Mouse (Mus musculus): Measurements from ENCODE around the gene Npas3. TPM values are rescaled to one million over a fixed set of nuclear protein-coding genes. Genes with fewer than 3 reads are reported as not detected.

Gene Npas3
- polyA plus RNA-seq, 1 experiment: 0.04 TPM

GRCm38 (mm10) chr12:53860176-53860575 lies 611.7 kb downstream of the Npas3 start:
- Histone ChIP-seq H3K4me3 (ENCODE audit: control insufficient read depth, insufficient read depth, low read length) (no peak overlapping the region), H3K27me3 (ENCODE audit: control insufficient read depth, insufficient read depth, low read length) (no peaks in the 10 kb centered on the region), H3K27ac (ENCODE audit: control insufficient read depth, insufficient read depth, low read length) (no peak overlapping the region), H3K36me3 (ENCODE audit: control insufficient read depth, insufficient read depth, low read length) (no peaks in the 10 kb centered on the region), H3K4me1 (replicated peaks; ENCODE audit: control insufficient read depth, insufficient read depth, low read length) (no peaks in the 10 kb centered on the region)
- TF ChIP-seq CTCF (IDR thresholded peaks at IDR 0.05; ENCODE audit: borderline replicate concordance, control insufficient read depth, extremely low read depth, insufficient read depth, low read length, poor library complexity) (no peak), POLR2A (IDR thresholded peaks at IDR 0.05; ENCODE audit: control insufficient read depth, extremely low read depth, insufficient read depth, low read length, poor library complexity) (no peak)
- no peak for DNase-seq

- Histone ChIP-seq H3K27me3 (ENCODE audit: control insufficient read depth, insufficient read depth, low read length) (no peaks in the 10 kb centered on the region), H3K27ac (ENCODE audit: control insufficient read depth, insufficient read depth, low read length) (no peak overlapping the region), H3K4me1 (replicated peaks; ENCODE audit: control insufficient read depth, insufficient read depth, low read length) (no peaks in the 10 kb centered on the region), H3K4me3 (ENCODE audit: control insufficient read depth, insufficient read depth, low read length) (no peak overlapping the region), H3K36me3 (ENCODE audit: control insufficient read depth, insufficient read depth, low read length) (no peaks in the 10 kb centered on the region)
- TF ChIP-seq POLR2A (IDR thresholded peaks at IDR 0.05; ENCODE audit: control insufficient read depth, extremely low read depth, insufficient read depth, low read length, poor library complexity) (no peak), CTCF (IDR thresholded peaks at IDR 0.05; ENCODE audit: borderline replicate concordance, control insufficient read depth, extremely low read depth, insufficient read depth, low read length, poor library complexity) (no peak)
- WGBS: 94% methylated on average over 6 of the region's 6 CpGs
- no peak for DNase-seq
These were observed 613.8 kb downstream of the Npas3 start for GRCm38 (mm10) chr12:53862281-53862680.

GRCm38 (mm10) chr12:53864436-53865136 lies 616.1 kb downstream of the Npas3 start:
- Histone ChIP-seq H3K4me3 (ENCODE audit: control insufficient read depth, insufficient read depth, low read length) (no peak overlapping the region), H3K27me3 (ENCODE audit: control insufficient read depth, insufficient read depth, low read length) (no peaks in the 10 kb centered on the region), H3K27ac (ENCODE audit: control insufficient read depth, insufficient read depth, low read length) (no peak overlapping the region), H3K4me1 (replicated peaks; ENCODE audit: control insufficient read depth, insufficient read depth, low read length) (no peaks in the 10 kb centered on the region), H3K36me3 (ENCODE audit: control insufficient read depth, insufficient read depth, low read length) (no peaks in the 10 kb centered on the region)
- WGBS: 92% methylated on average over 5 of the region's 5 CpGs
- no peak for DNase-seq
- TF ChIP-seq CTCF (IDR thresholded peaks at IDR 0.05; ENCODE audit: borderline replicate concordance, control insufficient read depth, extremely low read depth, insufficient read depth, low read length, poor library complexity): no peak
- no peak for TF ChIP-seq POLR2A (IDR thresholded peaks at IDR 0.05; ENCODE audit: control insufficient read depth, extremely low read depth, insufficient read depth, low read length, poor library complexity)

GRCm38 (mm10) chr12:53865691-53866090 lies 617.2 kb downstream of the Npas3 start:
- no peaks in the 10 kb centered on the region for H3K4me1 ChIP-seq (replicated peaks; ENCODE audit: control insufficient read depth, insufficient read depth, low read length)
- H3K4me3 ChIP-seq (ENCODE audit: control insufficient read depth, insufficient read depth, low read length): no peak overlapping the region
- no peaks in the 10 kb centered on the region for H3K36me3 ChIP-seq (ENCODE audit: control insufficient read depth, insufficient read depth, low read length)
- TF ChIP-seq POLR2A (IDR thresholded peaks at IDR 0.05; ENCODE audit: control insufficient read depth, extremely low read depth, insufficient read depth, low read length, poor library complexity) (no peak), CTCF (IDR thresholded peaks at IDR 0.05; ENCODE audit: borderline replicate concordance, control insufficient read depth, extremely low read depth, insufficient read depth, low read length, poor library complexity) (no peak)
- 63% methylated on average over 2 of the region's 2 CpGs for WGBS
- H3K27me3 ChIP-seq (ENCODE audit: control insufficient read depth, insufficient read depth, low read length): no peaks in the 10 kb centered on the region
- no peak for DNase-seq
- H3K27ac ChIP-seq (ENCODE audit: control insufficient read depth, insufficient read depth, low read length): no peak overlapping the region

GRCm38 (mm10) chr12:53869981-53870380 lies 621.5 kb downstream of the Npas3 start:
- TF ChIP-seq CTCF (IDR thresholded peaks at IDR 0.05; ENCODE audit: borderline replicate concordance, control insufficient read depth, extremely low read depth, insufficient read depth, low read length, poor library complexity) (no peak), POLR2A (IDR thresholded peaks at IDR 0.05; ENCODE audit: control insufficient read depth, extremely low read depth, insufficient read depth, low read length, poor library complexity) (no peak)
- Histone ChIP-seq H3K4me3 (ENCODE audit: control insufficient read depth, insufficient read depth, low read length) (no peak overlapping the region), H3K27ac (ENCODE audit: control insufficient read depth, insufficient read depth, low read length) (no peak overlapping the region), H3K27me3 (ENCODE audit: control insufficient read depth, insufficient read depth, low read length) (no peaks in the 10 kb centered on the region), H3K4me1 (replicated peaks; ENCODE audit: control insufficient read depth, insufficient read depth, low read length) (no peaks in the 10 kb centered on the region), H3K36me3 (ENCODE audit: control insufficient read depth, insufficient read depth, low read length) (no peaks in the 10 kb centered on the region)
- no peak for DNase-seq
- 93% methylated on average over 4 of the region's 4 CpGs for WGBS

- Histone ChIP-seq H3K27ac (ENCODE audit: control insufficient read depth, insufficient read depth, low read length) (no peak overlapping the region), H3K36me3 (ENCODE audit: control insufficient read depth, insufficient read depth, low read length) (no peaks in the 10 kb centered on the region)
- 85% methylated on average over 3 of the region's 3 CpGs for WGBS
These were observed 626.7 kb downstream of the Npas3 start for GRCm38 (mm10) chr12:53875226-53875625.

More at GRCm38 (mm10) chr12:53875226-53875625, 626.7 kb downstream of the Npas3 start:
- H3K4me3 ChIP-seq (ENCODE audit: control insufficient read depth, insufficient read depth, low read length): no peak overlapping the region
- no peak for TF ChIP-seq POLR2A (IDR thresholded peaks at IDR 0.05; ENCODE audit: control insufficient read depth, extremely low read depth, insufficient read depth, low read length, poor library complexity)
- no peak for TF ChIP-seq CTCF (IDR thresholded peaks at IDR 0.05; ENCODE audit: borderline replicate concordance, control insufficient read depth, extremely low read depth, insufficient read depth, low read length, poor library complexity)
- no peak for DNase-seq
- H3K4me1 ChIP-seq (replicated peaks; ENCODE audit: control insufficient read depth, insufficient read depth, low read length): no peaks in the 10 kb centered on the region
- H3K27me3 ChIP-seq (ENCODE audit: control insufficient read depth, insufficient read depth, low read length): no peaks in the 10 kb centered on the region
